Mouse (Mus musculus): ENCODE measurements at regions not wholly inside any gene's neighbourhood (a gene's known extent, or its start where the extent isn't known, plus 50 kb on each side); places are given as distances from the start of the nearest gene placed in this dataset.
"Not testable (repeated sequence)": the region's sequence is repeated elsewhere in the genome, so short reads cannot be mapped to it uniquely, and the experiment has no call there.

- 39% methylated on average over 2 of the region's 2 CpGs for WGBS
- Histone ChIP-seq H3K9me3 (ENCODE audit: control insufficient read depth, low read length) (no peaks in the 10 kb centered on the region), H3K9ac (no peak overlapping the region), H3K27me3 (ENCODE audit: control insufficient read depth, insufficient read depth, low read length) (no peaks in the 10 kb centered on the region), H3K36me3 (replicated peaks; ENCODE audit: control insufficient read depth, insufficient read depth) (no peaks in the 10 kb centered on the region), H3K4me2 (replicated peaks) (no peak overlapping the region), H3K27ac (no peak overlapping the region), H3K4me3 (replicated peaks; ENCODE audit: low read length) (no peak overlapping the region), H3K4me1 (replicated peaks; ENCODE audit: control insufficient read depth, insufficient read depth, low read length) (no peaks in the 10 kb centered on the region; the same call in 1 of the 2 replicates)
- ATAC-seq (ENCODE audit: low FRiP score): no peak
- DNase-seq (ENCODE audit: low spot score): no peak
Observed at GRCm38 (mm10) chr10:14977268-14978000, 259.4 kb upstream of the Gje1 start.

GRCm38 (mm10) chr10:14969726-14970125 is 251.7 kb upstream of the Gje1 start:
- no peaks in the 10 kb centered on the region for H3K4me1 ChIP-seq (replicated peaks; ENCODE audit: control insufficient read depth, insufficient read depth, low read length)
- H3K27me3 ChIP-seq (ENCODE audit: control insufficient read depth, insufficient read depth, low read length): no peaks in the 10 kb centered on the region
- no peaks in the 10 kb centered on the region for H3K36me3 ChIP-seq (replicated peaks; ENCODE audit: control insufficient read depth, insufficient read depth)
- H3K27ac ChIP-seq: no peak overlapping the region
- ATAC-seq (ENCODE audit: low FRiP score): no peak
- H3K9me3 ChIP-seq (ENCODE audit: control insufficient read depth, low read length): no peaks in the 10 kb centered on the region
- no peak overlapping the region for H3K4me2 ChIP-seq (replicated peaks)
- no peak overlapping the region for H3K9ac ChIP-seq
- DNase-seq (ENCODE audit: low spot score): no peak
- no peak overlapping the region for H3K4me3 ChIP-seq (replicated peaks; ENCODE audit: low read length)

GRCm38 (mm10) chr10:14967645-14968044 is 249.6 kb upstream of the Gje1 start:
- Histone ChIP-seq H3K9me3 (ENCODE audit: control insufficient read depth, low read length) (no peaks in the 10 kb centered on the region), H3K4me3 (replicated peaks; ENCODE audit: low read length) (no peak overlapping the region), H3K9ac (no peak overlapping the region), H3K27me3 (ENCODE audit: control insufficient read depth, insufficient read depth, low read length) (no peaks in the 10 kb centered on the region), H3K27ac (no peak overlapping the region), H3K4me2 (replicated peaks) (no peak overlapping the region), H3K36me3 (replicated peaks; ENCODE audit: control insufficient read depth, insufficient read depth) (no peaks in the 10 kb centered on the region), H3K4me1 (replicated peaks; ENCODE audit: control insufficient read depth, insufficient read depth, low read length) (no peaks in the 10 kb centered on the region)
- DNase-seq (ENCODE audit: low spot score) (no peak), ATAC-seq (ENCODE audit: low FRiP score) (no peak)
- 58% methylated on average over 1 of the region's 1 CpGs for WGBS

- not testable (repeated sequence) for H3K27ac ChIP-seq; H3K27me3 ChIP-seq (ENCODE audit: control insufficient read depth, insufficient read depth, low read length); H3K9me3 ChIP-seq (ENCODE audit: control insufficient read depth, low read length); H3K4me3 ChIP-seq (replicated peaks; ENCODE audit: low read length); H3K4me1 ChIP-seq (replicated peaks; ENCODE audit: control insufficient read depth, insufficient read depth, low read length); H3K4me2 ChIP-seq (replicated peaks); ATAC-seq (ENCODE audit: low FRiP score); H3K9ac ChIP-seq; DNase-seq (ENCODE audit: low spot score); H3K36me3 ChIP-seq (replicated peaks; ENCODE audit: control insufficient read depth, insufficient read depth)
- WGBS: 86% methylated on average over 3 of the region's 3 CpGs
Observed at GRCm38 (mm10) chr10:14966771-14967170, 248.8 kb upstream of the Gje1 start.

- Histone ChIP-seq H3K36me3 (replicated peaks; ENCODE audit: control insufficient read depth, insufficient read depth) (no peaks in the 10 kb centered on the region), H3K4me3 (replicated peaks; ENCODE audit: low read length) (no peak overlapping the region), H3K27me3 (ENCODE audit: control insufficient read depth, insufficient read depth, low read length) (no peaks in the 10 kb centered on the region), H3K4me2 (replicated peaks) (no peak overlapping the region), H3K9ac (no peak overlapping the region), H3K4me1 (replicated peaks; ENCODE audit: control insufficient read depth, insufficient read depth, low read length) (no peaks in the 10 kb centered on the region), H3K27ac (no peak overlapping the region), H3K9me3 (ENCODE audit: control insufficient read depth, low read length) (no peaks in the 10 kb centered on the region)
- peak; percentile 68; the same call in 1 of the 2 replicates for ATAC-seq (ENCODE audit: low FRiP score)
- WGBS: 40% methylated on average over 1 of the region's 1 CpGs
- DNase-seq (ENCODE audit: low spot score): no peak
Observed at GRCm38 (mm10) chr10:14952899-14953478, 235.0 kb upstream of the Gje1 start.

GRCm38 (mm10) chr10:14941875-14942274 is 223.9 kb upstream of the Gje1 start:
- H3K9me3 ChIP-seq (ENCODE audit: control insufficient read depth, low read length): no peaks in the 10 kb centered on the region
- no peaks in the 10 kb centered on the region for H3K36me3 ChIP-seq (replicated peaks; ENCODE audit: control insufficient read depth, insufficient read depth)
- no peak overlapping the region for H3K4me2 ChIP-seq (replicated peaks)
- H3K4me3 ChIP-seq (replicated peaks; ENCODE audit: low read length): no peak overlapping the region
- H3K4me1 ChIP-seq (replicated peaks; ENCODE audit: control insufficient read depth, insufficient read depth, low read length): no peaks in the 10 kb centered on the region
- DNase-seq (ENCODE audit: low spot score): no peak
- WGBS: 85% methylated on average over 2 of the region's 2 CpGs
- H3K27ac ChIP-seq: no peak overlapping the region
- no peak overlapping the region for H3K9ac ChIP-seq
- H3K27me3 ChIP-seq (ENCODE audit: control insufficient read depth, insufficient read depth, low read length): no peaks in the 10 kb centered on the region
- no peak for ATAC-seq (ENCODE audit: low FRiP score)
